Mouse (Mus musculus) midbrain, embryonic 11.5 days (tissue): ENCODE data around the gene Gtf2a2. TPM values are rescaled to one million over a fixed set of nuclear protein-coding genes. Genes with fewer than 3 reads are reported as not detected.

Experiments used
- ATAC-seq: fragments of 200-750 bp; cut with Nextera tagmentation; 2 replicates; pipeline ENCODE4 v1.8.0; 2017; ENCODE audit warnings: moderate TSS enrichment, moderate library complexity; ENCODE audit not compliant: low FRiP score
- DNase-seq: peaks from one replicate; pipeline ENCODE4 v3.0.0; 2015; ENCODE audit warnings: low spot score; ENCODE audit errors: missing footprints
- H3K27ac ChIP-seq: fragments of 300-500 bp; sonication (generic); 2 replicates; pipeline ENCODE4 v1.5.1; 2014; ENCODE audit warnings: low read depth, low read length
- H3K27me3 ChIP-seq: fragments of 300-500 bp; sonication (generic); 2 replicates; pipeline ENCODE4 v1.6.1; 2014; ENCODE audit warnings: mild to moderate bottlenecking, low read length, moderate library complexity, mixed read lengths; ENCODE audit not compliant: control insufficient read depth, insufficient read depth
- H3K36me3 ChIP-seq: fragments of 300-500 bp; sonication (generic); 2 replicates; pipeline ENCODE4 v1.6.1; 2014; ENCODE audit warnings: mild to moderate bottlenecking, low read length, moderate library complexity, mixed read lengths; ENCODE audit not compliant: control insufficient read depth, insufficient read depth
- H3K4me1 ChIP-seq: fragments of 300-500 bp; sonication (generic); 2 replicates; pipeline ENCODE4 v1.6.1; 2014; ENCODE audit warnings: low read length; ENCODE audit not compliant: control insufficient read depth, insufficient read depth
- H3K4me2 ChIP-seq: fragments of 300-500 bp; sonication (generic); 2 replicates; pipeline ENCODE4 v1.6.1; 2014; ENCODE audit warnings: mild to moderate bottlenecking, moderate library complexity
- H3K4me3 ChIP-seq: fragments of 300-500 bp; sonication (generic); 2 replicates; pipeline ENCODE4 v1.5.1; 2014; ENCODE audit warnings: low read depth, low read length
- H3K9ac ChIP-seq: fragments of 300-500 bp; sonication (generic); 2 replicates; pipeline ENCODE4 v1.6.1; 2014; ENCODE audit warnings: low read length
- H3K9me3 ChIP-seq: fragments of 300-500 bp; sonication (generic); 2 replicates; pipeline ENCODE4 v1.6.1; 2016; ENCODE audit warnings: low read length; ENCODE audit not compliant: control insufficient read depth
- WGBS: fragments of 180-500 bp; shearing (Covaris S2); extraction: QIAGEN DNeasy Blood & Tissue Kit; methylation state at CpG from one replicate; pipeline ENCODE4 v1.1.7; 2014; 5-methylcytosine and 5-hydroxymethylcytosine counted together
- polyA plus RNA-seq: library from polyadenylated mRNA; unstranded; fragments of >200 nt; fragmentation: Nextera tagmentation; extraction: Ambion mirVana; gene quantifications from 2 replicates; pipeline ENCODE4 v1.2.1, GENCODE M21; 2014

Gtf2a2 gene
- polyA plus RNA-seq, 1 experiment from 2014 or later: 221 TPM

- ATAC-seq (no peak), DNase-seq (no peak)
Observed at GRCm38 (mm10) chr9:70025365-70026012, 13.1 kb downstream of the Gtf2a2 start.

GRCm38 (mm10) chr9:70032167-70032566, 19.8 kb downstream of the Gtf2a2 start:
- DNase-seq (no peak), ATAC-seq (no peak)
- Histone ChIP-seq H3K9ac (no peak overlapping the region), H3K4me1 (no peaks in the 10 kb centered on the region), H3K27me3 (no peaks in the 10 kb centered on the region), H3K4me2 (no peak overlapping the region), H3K4me3 (no peak overlapping the region), H3K9me3 (no peaks in the 10 kb centered on the region), H3K27ac (no peak overlapping the region), H3K36me3 (no peaks in the 10 kb centered on the region)
- WGBS: 81% methylated on average over 1 of the region's 1 CpGs

More at GRCm38 (mm10) chr9:70025365-70026012, 13.1 kb downstream of the Gtf2a2 start:
- no peaks in the 10 kb centered on the region for H3K27me3 ChIP-seq
- no peaks in the 10 kb centered on the region for H3K9me3 ChIP-seq
- H3K9ac ChIP-seq: no peak overlapping the region
- no peak overlapping the region for H3K4me3 ChIP-seq
- H3K27ac ChIP-seq: no peak overlapping the region
- no peak overlapping the region for H3K4me2 ChIP-seq
- H3K4me1 ChIP-seq: no peaks in the 10 kb centered on the region
- 84% methylated on average over 2 of the region's 2 CpGs for WGBS
- H3K36me3 ChIP-seq: no peaks in the 10 kb centered on the region

GRCm38 (mm10) chr9:70033056-70033455, 20.7 kb downstream of the Gtf2a2 start:
- ATAC-seq: no peak
- Histone ChIP-seq H3K4me2 (no peak overlapping the region), H3K9me3 (no peaks in the 10 kb centered on the region), H3K4me3 (no peak overlapping the region), H3K36me3 (no peaks in the 10 kb centered on the region), H3K27me3 (no peaks in the 10 kb centered on the region), H3K9ac (no peak overlapping the region), H3K27ac (no peak overlapping the region), H3K4me1 (no peaks in the 10 kb centered on the region)
- WGBS: 78% methylated on average over 9 of the region's 9 CpGs
- DNase-seq: no peak

GRCm38 (mm10) chr9:70034702-70035101, 22.4 kb downstream of the Gtf2a2 start:
- DNase-seq (no peak), ATAC-seq (no peak)
- no peaks in the 10 kb centered on the region for H3K36me3 ChIP-seq
- H3K27me3 ChIP-seq: no peaks in the 10 kb centered on the region
- no peak overlapping the region for H3K9ac ChIP-seq
- no peak overlapping the region for H3K27ac ChIP-seq
- no peak overlapping the region for H3K4me3 ChIP-seq
- WGBS: 87% methylated on average over 7 of the region's 7 CpGs
- no peaks in the 10 kb centered on the region for H3K9me3 ChIP-seq
- no peak overlapping the region for H3K4me2 ChIP-seq
- H3K4me1 ChIP-seq: no peaks in the 10 kb centered on the region

GRCm38 (mm10) chr9:70036646-70037045, 24.3 kb downstream of the Gtf2a2 start:
- Histone ChIP-seq H3K27ac (no peak overlapping the region), H3K4me3 (no peak overlapping the region), H3K9ac (no peak overlapping the region), H3K9me3 (no peaks in the 10 kb centered on the region), H3K27me3 (no peaks in the 10 kb centered on the region), H3K4me1 (no peaks in the 10 kb centered on the region), H3K4me2 (no peak overlapping the region), H3K36me3 (no peaks in the 10 kb centered on the region)
- 81% methylated on average over 4 of the region's 4 CpGs for WGBS
- DNase-seq (no peak), ATAC-seq (no peak)

- Histone ChIP-seq H3K9ac (no peak within 1 kb of the TSS), H3K27ac (no peak within 1 kb of the TSS), H3K9me3 (no peaks in the 10 kb centered on the region), H3K27me3 (no peaks in the 10 kb centered on the region), H3K4me1 (no peaks in the 10 kb centered on the region), H3K4me3 (no peak within 1 kb of the TSS), H3K36me3 (no peaks in the 10 kb centered on the region), H3K4me2 (no peak within 1 kb of the TSS)
- no peak for DNase-seq
- 93% methylated on average over 7 of the region's 7 CpGs for WGBS
- no peak for ATAC-seq
Observed at GRCm38 (mm10) chr9:70037988-70038387, 25.6 kb downstream of the Gtf2a2 start, which contains the start of gene Gcnt3. Gene Gcnt3, minus strand, starts transcription at chr9:70038088.

GRCm38 (mm10) chr9:70039597-70040385, 27.4 kb downstream of the Gtf2a2 start:
- Histone ChIP-seq H3K4me2 (no peak overlapping the region), H3K27ac (no peak overlapping the region), H3K27me3 (no peaks in the 10 kb centered on the region), H3K9me3 (no peaks in the 10 kb centered on the region), H3K36me3 (no peaks in the 10 kb centered on the region), H3K4me3 (no peak overlapping the region), H3K9ac (no peak overlapping the region), H3K4me1 (no peaks in the 10 kb centered on the region)
- DNase-seq (no peak), ATAC-seq (no peak)
- 91% methylated on average over 6 of the region's 6 CpGs for WGBS

GRCm38 (mm10) chr9:70040570-70040969, 28.2 kb downstream of the Gtf2a2 start:
- H3K9ac ChIP-seq: no peak overlapping the region
- H3K36me3 ChIP-seq: no peaks in the 10 kb centered on the region
- no peaks in the 10 kb centered on the region for H3K4me1 ChIP-seq
- no peak overlapping the region for H3K27ac ChIP-seq
- no peak overlapping the region for H3K4me2 ChIP-seq
- ATAC-seq (no peak), DNase-seq (no peak)
- no peaks in the 10 kb centered on the region for H3K27me3 ChIP-seq
- WGBS: 88% methylated on average over 11 of the region's 11 CpGs
- H3K9me3 ChIP-seq: no peaks in the 10 kb centered on the region
- H3K4me3 ChIP-seq: no peak overlapping the region

GRCm38 (mm10) chr9:70042137-70042536, 29.8 kb downstream of the Gtf2a2 start:
- Histone ChIP-seq H3K9ac (no peak overlapping the region), H3K4me3 (no peak overlapping the region), H3K4me2 (no peak overlapping the region), H3K4me1 (no peaks in the 10 kb centered on the region), H3K36me3 (no peaks in the 10 kb centered on the region), H3K9me3 (no peaks in the 10 kb centered on the region), H3K27me3 (no peaks in the 10 kb centered on the region), H3K27ac (no peak overlapping the region)
- WGBS: 94% methylated on average over 4 of the region's 4 CpGs
- no peak for ATAC-seq
- no peak for DNase-seq
